Mouse (Mus musculus) midbrain, embryonic 15.5 days (tissue): Measurements from ENCODE around the gene Ptprj. TPM values are rescaled to one million over a fixed set of nuclear protein-coding genes. Genes with fewer than 3 reads are reported as not detected.
"Not testable (repeated sequence)": the region's sequence is repeated elsewhere in the genome, so short reads cannot be mapped to it uniquely, and the experiment has no call there.

Experiments used
- ATAC-seq: fragments of 200-750 bp; cut with Nextera tagmentation; replicated peaks from 2 replicates; pipeline ENCODE4 v1.8.0; 2017; ENCODE audit warnings: moderate TSS enrichment
- H3K27ac ChIP-seq: fragments of 300-500 bp; sonication (generic); 2 replicates; pipeline ENCODE4 v1.5.1; 2015; ENCODE audit warnings: mild to moderate bottlenecking, inconsistent platforms
- H3K27me3 ChIP-seq: fragments of 300-500 bp; sonication (generic); replicated peaks from 2 replicates; pipeline ENCODE4 v1.6.1; 2015; ENCODE audit warnings: inconsistent platforms
- H3K36me3 ChIP-seq: fragments of 300-500 bp; sonication (generic); replicated peaks from 2 replicates; pipeline ENCODE4 v1.6.1; 2015; ENCODE audit warnings: inconsistent platforms
- H3K4me1 ChIP-seq: fragments of 300-500 bp; sonication (generic); 2 replicates; pipeline ENCODE4 v1.6.1; 2015; ENCODE audit warnings: inconsistent platforms
- H3K4me2 ChIP-seq: fragments of 300-500 bp; sonication (generic); 2 replicates; pipeline ENCODE4 v1.6.1; 2015; ENCODE audit warnings: inconsistent platforms, mild to moderate bottlenecking, moderate library complexity
- H3K4me3 ChIP-seq: fragments of 300-500 bp; sonication (generic); 2 replicates; pipeline ENCODE4 v1.5.1; 2015; ENCODE audit warnings: mild to moderate bottlenecking, inconsistent platforms
- H3K9ac ChIP-seq: fragments of 300-500 bp; sonication (generic); 2 replicates; pipeline ENCODE4 v1.6.1; 2015; ENCODE audit warnings: mild to moderate bottlenecking, inconsistent platforms
- H3K9me3 ChIP-seq: fragments of 300-500 bp; sonication (generic); 2 replicates; pipeline ENCODE4 v1.6.1; 2016; ENCODE audit warnings: inconsistent platforms
- WGBS: fragments of 180-500 bp; shearing (Covaris S2); methylation state at CpG from one replicate; pipeline ENCODE4 v1.1.7; 2015; ENCODE audit warnings: mixed read lengths; 5-methylcytosine and 5-hydroxymethylcytosine counted together
- polyA plus RNA-seq: library from polyadenylated mRNA; unstranded; fragments of >200 nt; fragmentation: Nextera tagmentation; extraction: Ambion mirVana; gene quantifications from 2 replicates; pipeline ENCODE4 v1.2.1, GENCODE M21; 2015

Gene Ptprj
- polyA plus RNA-seq, 1 experiment from 2014 or later: 6.1 TPM

DNA sequence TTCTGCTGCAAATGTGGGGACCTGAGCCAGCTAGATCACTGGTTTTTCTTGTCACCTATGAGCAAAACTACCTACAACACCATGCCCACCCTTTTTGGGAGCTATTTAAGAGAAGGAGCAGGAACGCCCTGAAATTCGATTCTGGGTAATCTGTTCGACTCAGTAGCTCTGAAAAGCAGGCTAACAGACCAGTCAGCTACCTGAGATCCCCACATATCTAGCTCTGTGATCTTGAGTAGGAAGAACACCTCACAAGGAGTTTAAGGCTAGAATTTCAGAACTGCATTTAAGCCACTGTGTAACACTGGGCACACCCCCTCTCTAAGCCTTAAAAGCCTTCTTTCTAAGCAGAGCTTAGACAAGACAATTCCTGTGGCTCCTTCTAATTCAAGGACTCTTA lies 128.1 kb downstream of the Ptprj start:
- ATAC-seq: no peak
- WGBS: 82% methylated on average over 3 of the region's 3 CpGs

DNA sequence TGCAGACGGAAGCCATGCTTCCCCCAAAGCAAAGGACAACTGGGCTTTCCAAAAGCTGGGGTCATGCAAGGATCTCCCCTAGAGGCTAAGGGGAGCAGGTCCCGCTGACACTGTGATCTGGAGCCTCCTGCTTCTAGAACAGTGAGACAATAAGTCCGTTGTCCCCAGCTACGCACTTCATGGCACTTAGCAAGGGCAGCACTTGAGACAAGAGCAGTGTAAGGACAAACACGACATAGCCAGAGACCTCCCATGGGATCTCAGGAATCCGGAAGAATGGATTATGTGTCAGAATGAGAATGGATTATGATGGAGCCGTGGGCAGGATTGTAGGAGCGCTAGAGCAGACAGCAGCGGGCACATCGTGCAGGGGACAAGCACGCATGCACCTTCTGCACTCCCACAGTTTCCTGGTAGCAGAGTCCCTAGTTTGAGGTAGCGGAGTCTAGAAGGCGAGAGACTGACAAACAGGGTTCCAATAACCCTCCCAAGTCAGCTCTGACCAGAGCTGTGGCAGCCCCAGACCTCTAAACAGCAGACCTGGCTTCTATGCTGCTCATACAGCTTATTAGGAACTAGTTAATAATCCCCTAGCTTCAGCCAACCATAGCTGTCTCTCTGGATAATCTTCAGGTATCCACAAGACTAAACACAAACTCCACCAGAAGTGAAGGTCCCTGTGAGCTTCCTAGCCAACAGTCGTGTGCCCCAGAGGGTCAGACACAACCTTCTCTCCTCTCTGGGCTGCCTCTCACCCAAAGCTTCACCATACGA lies 131.3 kb downstream of the Ptprj start:
- WGBS: 84% methylated on average over 15 of the region's 15 CpGs
- Histone ChIP-seq H3K36me3 (peaks cover 5% of the 10 kb centered on the region; the same call in 1 of the 2 replicates), H3K4me1 (no peaks in the 10 kb centered on the region)

More for the DNA sequence above, 128.1 kb downstream of the Ptprj start:
- no peak overlapping the region for H3K27ac ChIP-seq
- H3K4me3 ChIP-seq: no peak overlapping the region
- peaks cover 13% of the 10 kb centered on the region; the same call in 1 of the 2 replicates for H3K36me3 ChIP-seq
- no peaks in the 10 kb centered on the region for H3K4me1 ChIP-seq
- no peaks in the 10 kb centered on the region for H3K27me3 ChIP-seq
- H3K9me3 ChIP-seq: no peaks in the 10 kb centered on the region
- H3K4me2 ChIP-seq: no peak overlapping the region
- H3K9ac ChIP-seq: no peak overlapping the region

GRCm38 (mm10) chr2:90443811-90444210 lies 136.6 kb downstream of the Ptprj start:
- no peak for ATAC-seq
- 84% methylated on average over 5 of the region's 5 CpGs for WGBS
- no peaks in the 10 kb centered on the region for H3K4me1 ChIP-seq
- no peak overlapping the region for H3K27ac ChIP-seq
- no peak overlapping the region for H3K4me2 ChIP-seq
- H3K36me3 ChIP-seq: 0 out of 2 replicates have a peak, but pooled peaks cover 5% of the 10 kb centered on the region
- H3K9ac ChIP-seq: no peak overlapping the region
- H3K4me3 ChIP-seq: no peak overlapping the region
- no peaks in the 10 kb centered on the region for H3K9me3 ChIP-seq
- H3K27me3 ChIP-seq: no peaks in the 10 kb centered on the region

More for the DNA sequence above, 131.3 kb downstream of the Ptprj start:
- no peak overlapping the region for H3K4me2 ChIP-seq
- no peak overlapping the region for H3K9ac ChIP-seq
- no peak overlapping the region for H3K27ac ChIP-seq
- no peaks in the 10 kb centered on the region for H3K27me3 ChIP-seq
- no peak for ATAC-seq
- H3K4me3 ChIP-seq: no peak overlapping the region
- H3K9me3 ChIP-seq: no peaks in the 10 kb centered on the region

DNA sequence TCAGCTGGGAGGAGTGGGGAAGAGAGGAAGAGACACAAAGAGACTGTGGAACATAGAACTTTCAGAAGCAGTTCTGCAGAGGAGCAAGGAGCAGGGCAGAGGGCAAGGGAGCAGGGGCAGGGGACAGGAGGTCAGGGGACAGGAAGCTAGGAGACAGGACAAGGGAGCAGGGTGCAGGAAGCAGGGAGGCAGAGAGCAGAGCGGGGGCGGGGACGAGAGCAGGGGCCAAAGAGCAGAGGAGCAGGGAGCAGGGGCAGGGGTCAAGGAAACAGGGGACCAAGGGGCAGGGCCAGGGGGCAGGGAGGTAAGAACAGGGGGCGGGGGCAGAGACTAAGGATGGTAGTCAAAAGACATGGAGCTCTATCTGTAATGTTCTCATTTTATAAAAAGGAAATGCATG lies 138.6 kb downstream of the Ptprj start:
- not testable (repeated sequence) for H3K4me3 ChIP-seq, H3K9me3 ChIP-seq, H3K27me3 ChIP-seq, H3K27ac ChIP-seq, H3K4me1 ChIP-seq, ATAC-seq, H3K9ac ChIP-seq, H3K4me2 ChIP-seq, H3K36me3 ChIP-seq
- WGBS: 53% methylated on average over 4 of the region's 4 CpGs

- H3K27ac ChIP-seq, H3K4me3 ChIP-seq, H3K9me3 ChIP-seq, H3K4me2 ChIP-seq, H3K27me3 ChIP-seq, H3K36me3 ChIP-seq, ATAC-seq, H3K9ac ChIP-seq, H3K4me1 ChIP-seq: not testable (repeated sequence)
These were observed 140.3 kb downstream of the Ptprj start for GRCm38 (mm10) chr2:90440169-90440568.

- not testable (repeated sequence) for H3K27me3 ChIP-seq, ATAC-seq, H3K9me3 ChIP-seq, H3K36me3 ChIP-seq, H3K4me1 ChIP-seq, H3K27ac ChIP-seq, H3K4me3 ChIP-seq, H3K4me2 ChIP-seq, H3K9ac ChIP-seq
- 100% methylated on average over 1 of the region's 5 CpGs for WGBS
These were observed 143.0 kb downstream of the Ptprj start for GRCm38 (mm10) chr2:90437453-90437852.

GRCm38 (mm10) chr2:90429782-90430181 lies 150.7 kb downstream of the Ptprj start:
- WGBS: no CpG with 5 or more reads among the region's 4 CpGs
- not testable (repeated sequence) for H3K9ac ChIP-seq, H3K27ac ChIP-seq, H3K36me3 ChIP-seq, H3K27me3 ChIP-seq, H3K9me3 ChIP-seq, H3K4me3 ChIP-seq, H3K4me2 ChIP-seq, H3K4me1 ChIP-seq
- ATAC-seq: peak; percentile 69

- WGBS: no CpG with 5 or more reads among the region's 11 CpGs
- H3K9ac ChIP-seq, H3K9me3 ChIP-seq, H3K4me3 ChIP-seq, H3K27ac ChIP-seq, H3K36me3 ChIP-seq, H3K27me3 ChIP-seq, H3K4me1 ChIP-seq, H3K4me2 ChIP-seq: not testable (repeated sequence)
- ATAC-seq: peak; percentile 37; the same call in 1 of the 2 replicates
These were observed 151.3 kb downstream of the Ptprj start for GRCm38 (mm10) chr2:90428988-90429717.

DNA sequence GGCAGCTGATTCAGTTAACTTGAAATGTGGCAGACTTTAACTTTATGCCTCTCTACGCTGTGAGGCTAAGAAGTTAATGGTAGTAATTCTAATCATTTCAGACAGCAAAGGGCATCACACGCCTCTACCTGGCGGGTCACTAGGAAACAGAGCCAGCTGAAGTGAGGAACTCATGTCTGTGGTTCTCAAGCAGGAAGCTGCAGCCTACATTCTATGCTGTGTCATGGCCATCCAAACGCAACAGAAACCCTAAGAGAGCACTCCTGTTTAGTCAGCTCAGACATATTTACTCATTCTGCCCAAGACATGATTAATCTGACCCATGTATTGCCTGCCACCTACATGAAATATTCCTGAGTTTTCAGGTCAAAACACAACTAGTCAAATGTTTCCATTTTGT lies 155.5 kb downstream of the Ptprj start:
- not testable (repeated sequence) for H3K27me3 ChIP-seq, ATAC-seq, H3K4me3 ChIP-seq, H3K9me3 ChIP-seq, H3K4me1 ChIP-seq, H3K27ac ChIP-seq, H3K4me2 ChIP-seq, H3K9ac ChIP-seq, H3K36me3 ChIP-seq
- no CpG with 5 or more reads among the region's 4 CpGs for WGBS

DNA sequence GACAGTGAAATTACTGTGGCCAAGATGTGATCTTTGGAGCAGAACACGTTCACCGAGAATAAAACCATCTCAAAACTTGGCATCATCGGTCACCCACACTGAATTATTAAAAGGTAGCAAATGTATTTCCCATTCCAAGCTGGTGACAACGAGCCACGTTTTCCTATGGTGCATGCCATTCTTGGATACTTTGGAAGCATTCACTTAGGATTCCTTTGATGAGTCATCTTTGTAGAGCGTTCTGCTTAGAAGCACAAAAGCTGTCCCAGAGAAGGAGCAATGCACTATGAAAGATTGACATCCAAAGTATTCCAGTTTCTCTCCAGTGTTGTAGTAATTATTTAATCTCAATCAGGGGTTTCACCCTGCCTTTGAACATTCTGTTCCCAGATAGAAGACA lies 158.2 kb downstream of the Ptprj start:
- ATAC-seq: not testable (repeated sequence)
- 86% methylated on average over 6 of the region's 6 CpGs for WGBS

DNA sequence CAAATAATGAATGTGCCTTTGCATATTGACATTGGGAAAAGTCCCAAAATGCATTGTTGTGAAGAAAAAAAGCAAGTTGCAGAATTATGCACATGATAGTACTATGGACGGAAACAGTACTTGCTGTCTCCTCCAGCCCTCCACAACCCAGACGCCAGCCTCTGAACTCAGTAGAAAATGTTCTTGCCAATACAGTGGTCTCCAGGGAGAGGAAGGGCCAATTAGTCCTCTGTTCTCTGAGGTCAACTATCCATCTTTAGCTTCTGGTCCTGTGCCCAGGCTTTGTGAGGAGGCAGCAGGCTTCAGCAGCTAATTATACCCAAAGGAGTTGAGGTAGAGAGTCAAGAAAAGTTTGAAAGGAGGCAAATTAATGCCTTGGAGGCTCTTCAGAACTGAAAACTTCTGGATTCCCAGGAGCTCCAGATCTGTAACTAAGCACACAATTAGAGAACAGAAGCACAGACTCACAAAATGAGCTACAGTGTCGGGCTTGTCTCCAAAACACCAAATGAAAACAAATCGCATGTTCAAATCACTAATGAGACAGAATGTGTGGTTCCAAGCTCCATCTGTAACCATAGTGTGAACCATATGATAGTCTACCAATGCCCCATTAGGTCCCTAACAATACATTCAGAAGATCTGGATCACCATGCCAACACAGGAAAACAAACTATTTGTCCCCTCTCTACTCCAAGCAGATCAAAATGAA lies 166.2 kb downstream of the Ptprj start:
- not testable (repeated sequence) for H3K4me3 ChIP-seq, H3K27me3 ChIP-seq, ATAC-seq, H3K36me3 ChIP-seq, H3K4me1 ChIP-seq, H3K27ac ChIP-seq, H3K9me3 ChIP-seq, H3K9ac ChIP-seq, H3K4me2 ChIP-seq
- WGBS: 71% methylated on average over 4 of the region's 4 CpGs

More for the DNA sequence above, 158.2 kb downstream of the Ptprj start:
- H3K4me3 ChIP-seq, H3K36me3 ChIP-seq, H3K9me3 ChIP-seq, H3K27ac ChIP-seq, H3K4me2 ChIP-seq, H3K4me1 ChIP-seq, H3K27me3 ChIP-seq, H3K9ac ChIP-seq: not testable (repeated sequence)

DNA sequence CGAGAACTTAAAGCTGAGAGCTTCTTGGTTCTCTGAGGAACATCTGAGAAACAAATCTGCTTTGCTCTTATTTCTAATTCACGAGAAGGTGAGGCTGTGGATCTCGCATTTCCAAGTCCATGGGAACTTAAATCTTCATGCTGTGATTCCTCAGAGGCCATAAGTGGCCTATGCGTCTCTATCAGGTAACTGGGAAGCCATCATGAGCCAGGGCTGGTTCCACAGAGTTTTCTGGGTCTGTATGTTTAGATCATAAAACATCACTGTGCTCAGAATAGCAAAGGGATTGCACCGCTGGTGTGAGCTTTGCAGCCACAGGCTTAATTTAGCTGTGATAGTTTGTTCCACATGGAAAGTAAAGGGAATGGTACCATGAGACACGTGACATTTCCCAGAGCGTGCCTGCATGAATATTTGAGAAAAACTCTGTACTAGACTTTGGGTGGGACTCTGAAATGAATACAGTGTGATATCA lies 181.8 kb downstream of the Ptprj start, which contains the start of gene Olfr1274-ps:
Gene Olfr1274-ps, plus strand, starts transcription at position 51 of the 475 bp plus-strand sequence.
- WGBS: 86% methylated on average over 6 of the region's 7 CpGs

More for the DNA sequence above, 181.8 kb downstream of the Ptprj start, which contains the start of gene Olfr1274-ps:
- not testable (repeated sequence) for H3K9me3 ChIP-seq, H3K27ac ChIP-seq, H3K4me3 ChIP-seq, H3K9ac ChIP-seq, H3K4me1 ChIP-seq, H3K27me3 ChIP-seq, H3K4me2 ChIP-seq, H3K36me3 ChIP-seq, ATAC-seq
